Mouse (Mus musculus) midbrain, embryonic 15.5 days (tissue): Measurements from ENCODE around the gene Gng7. TPM values are rescaled to one million over a fixed set of nuclear protein-coding genes. Genes with fewer than 3 reads are reported as not detected.
"Not testable (repeated sequence)": the region's sequence is repeated elsewhere in the genome, so short reads cannot be mapped to it uniquely, and the experiment has no call there.

Source experiments
- ATAC-seq: fragments of 200-750 bp; cut with Nextera tagmentation; replicated peaks from 2 replicates; pipeline ENCODE4 v1.8.0; 2017; ENCODE audit warnings: moderate TSS enrichment
- H3K27ac ChIP-seq: fragments of 300-500 bp; sonication (generic); 2 replicates; pipeline ENCODE4 v1.5.1; 2015; ENCODE audit warnings: mild to moderate bottlenecking, inconsistent platforms
- H3K27me3 ChIP-seq: fragments of 300-500 bp; sonication (generic); replicated peaks from 2 replicates; pipeline ENCODE4 v1.6.1; 2015; ENCODE audit warnings: inconsistent platforms
- H3K36me3 ChIP-seq: fragments of 300-500 bp; sonication (generic); replicated peaks from 2 replicates; pipeline ENCODE4 v1.6.1; 2015; ENCODE audit warnings: inconsistent platforms
- H3K4me1 ChIP-seq: fragments of 300-500 bp; sonication (generic); 2 replicates; pipeline ENCODE4 v1.6.1; 2015; ENCODE audit warnings: inconsistent platforms
- H3K4me2 ChIP-seq: fragments of 300-500 bp; sonication (generic); 2 replicates; pipeline ENCODE4 v1.6.1; 2015; ENCODE audit warnings: inconsistent platforms, mild to moderate bottlenecking, moderate library complexity
- H3K4me3 ChIP-seq: fragments of 300-500 bp; sonication (generic); 2 replicates; pipeline ENCODE4 v1.5.1; 2015; ENCODE audit warnings: mild to moderate bottlenecking, inconsistent platforms
- H3K9ac ChIP-seq: fragments of 300-500 bp; sonication (generic); 2 replicates; pipeline ENCODE4 v1.6.1; 2015; ENCODE audit warnings: mild to moderate bottlenecking, inconsistent platforms
- H3K9me3 ChIP-seq: fragments of 300-500 bp; sonication (generic); 2 replicates; pipeline ENCODE4 v1.6.1; 2016; ENCODE audit warnings: inconsistent platforms
- WGBS: fragments of 180-500 bp; shearing (Covaris S2); methylation state at CpG from one replicate; pipeline ENCODE4 v1.1.7; 2015; ENCODE audit warnings: mixed read lengths; 5-methylcytosine and 5-hydroxymethylcytosine counted together
- polyA plus RNA-seq: library from polyadenylated mRNA; unstranded; fragments of >200 nt; fragmentation: Nextera tagmentation; extraction: Ambion mirVana; gene quantifications from 2 replicates; pipeline ENCODE4 v1.2.1, GENCODE M21; 2015

Gene Gng7
- polyA plus RNA-seq, 1 experiment from 2014 or later: 19.0 TPM

DNA sequence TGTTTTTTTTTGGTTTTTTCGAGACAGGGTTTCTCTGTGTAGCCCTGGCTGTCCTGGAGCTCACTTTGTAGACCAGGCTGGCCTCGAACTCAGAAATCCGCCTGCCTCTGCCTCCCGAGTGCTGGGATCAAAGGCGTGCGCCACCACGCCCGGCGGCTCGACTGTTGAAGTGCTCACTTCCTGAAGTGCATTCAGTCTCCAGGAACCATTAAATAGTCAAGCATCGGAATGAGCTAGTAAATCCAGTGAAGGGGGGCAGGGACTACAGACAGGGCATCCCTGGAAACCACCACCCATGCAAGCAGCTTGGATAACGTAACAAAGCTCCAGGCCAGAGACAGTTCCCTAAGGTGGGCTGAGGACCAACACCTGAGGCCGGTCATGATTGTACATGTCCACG, 30.5 kb upstream of the Gng7 start:
- ATAC-seq, H3K4me3 ChIP-seq, H3K27me3 ChIP-seq, H3K4me1 ChIP-seq, H3K4me2 ChIP-seq, H3K9me3 ChIP-seq, H3K27ac ChIP-seq, H3K9ac ChIP-seq: not testable (repeated sequence)
- 93% methylated on average over 14 of the region's 14 CpGs for WGBS
- H3K36me3 ChIP-seq: peaks cover 62% of the 10 kb centered on the region

DNA sequence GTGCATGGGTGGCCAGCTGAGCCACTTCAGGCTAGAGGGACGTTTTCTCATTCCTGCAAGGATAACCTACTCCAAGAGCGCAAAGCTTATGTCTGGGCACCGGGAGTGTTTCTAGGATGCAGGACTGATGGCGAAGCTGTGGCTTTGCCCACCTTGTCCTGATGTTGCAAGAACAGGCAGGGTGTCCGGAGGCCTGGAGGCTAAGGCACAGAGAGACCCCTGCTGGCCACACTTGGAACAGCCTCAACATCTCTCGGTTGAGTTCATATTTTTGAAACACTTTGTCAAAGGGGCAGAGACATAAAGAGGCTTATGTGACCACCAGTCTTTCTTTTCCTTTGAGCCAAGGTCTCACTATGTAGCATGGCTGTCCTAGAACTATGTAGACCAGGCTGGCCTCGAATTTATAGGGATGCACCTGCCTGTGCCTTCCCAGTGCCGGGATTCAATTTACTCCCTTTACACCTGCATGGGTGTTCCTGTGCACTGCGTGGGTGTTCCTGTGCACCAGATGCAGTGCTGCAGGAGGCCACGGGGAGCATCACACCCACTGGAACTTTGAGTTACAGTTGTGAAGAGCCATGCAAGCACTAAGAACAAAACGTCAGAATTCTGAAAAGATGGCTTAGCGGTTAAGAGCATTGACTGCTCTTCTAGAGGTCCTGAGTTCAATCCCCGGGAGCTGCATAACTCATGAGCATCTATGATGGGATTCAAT, 26.9 kb upstream of the Gng7 start:
- peaks cover 8% of the 10 kb centered on the region for H3K4me1 ChIP-seq
- ATAC-seq: no peak
- no peak overlapping the region for H3K4me2 ChIP-seq
- 33% methylated on average over 13 of the region's 13 CpGs for WGBS
- no peaks in the 10 kb centered on the region for H3K9me3 ChIP-seq
- H3K27me3 ChIP-seq: no peaks in the 10 kb centered on the region
- no peak overlapping the region for H3K4me3 ChIP-seq
- peaks cover 29% of the 10 kb centered on the region for H3K36me3 ChIP-seq
- no peak overlapping the region for H3K9ac ChIP-seq
- no peak overlapping the region for H3K27ac ChIP-seq

DNA sequence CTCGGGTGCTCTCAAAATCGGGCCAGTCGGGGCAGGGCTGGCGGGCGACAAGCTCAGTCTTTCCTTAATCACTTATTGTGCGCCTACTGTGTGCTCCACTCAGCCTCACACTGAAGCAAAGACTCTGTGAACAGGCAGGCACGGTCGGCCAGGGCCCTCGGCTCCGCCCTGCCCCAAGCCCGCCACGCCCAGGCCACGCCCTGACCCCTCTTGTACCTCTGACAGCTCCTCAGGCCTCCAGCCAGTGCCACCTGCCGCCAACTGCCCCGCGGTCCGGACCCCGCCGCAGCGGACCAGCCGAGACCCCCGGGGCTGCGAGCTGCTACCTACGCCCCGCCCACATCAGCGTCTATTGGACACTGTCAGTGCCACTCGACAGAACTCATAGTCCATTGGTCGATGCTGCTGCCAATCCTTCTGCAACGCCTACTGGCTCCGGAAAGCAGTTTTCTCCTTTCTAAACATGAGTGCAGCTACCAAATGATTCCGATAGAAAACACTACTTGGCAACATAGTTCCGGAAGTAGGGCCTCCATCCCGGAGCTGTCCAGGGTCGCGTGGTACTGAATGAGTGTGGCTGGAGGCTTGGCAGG, 22.3 kb upstream of the Gng7 start, which contains the start of gene Slc39a3:
Slc39a3 (minus strand) TSS at position 439 of the 593 bp plus-strand sequence.
- H3K4me2 ChIP-seq: peak within 1 kb of the TSS; percentile 73
- under 1% methylated on average over 35 of the region's 35 CpGs for WGBS
- H3K36me3 ChIP-seq: peaks cover 2% of the 10 kb centered on the region; the same call in 1 of the 2 replicates

DNA sequence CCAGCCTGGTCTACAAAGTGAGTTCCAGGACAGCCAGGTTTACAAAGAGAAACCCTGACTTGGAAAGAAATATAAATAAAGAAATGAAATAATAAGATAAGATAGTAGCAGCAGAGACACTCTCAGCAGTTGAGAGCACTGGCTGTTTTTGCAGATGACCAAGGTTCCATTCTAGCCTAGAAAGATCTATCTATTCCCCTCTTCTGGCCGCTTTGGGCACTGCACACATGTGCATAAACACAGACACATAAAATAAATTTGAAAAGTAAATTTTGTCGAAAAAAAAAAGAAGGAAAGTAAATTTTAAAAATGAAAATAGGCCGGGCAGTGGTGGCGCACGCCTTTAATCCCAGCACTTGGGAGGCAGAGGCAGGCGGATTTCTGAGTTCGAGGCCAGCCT, 21.5 kb upstream of the Gng7 start:
- H3K36me3 ChIP-seq: peaks cover 7% of the 10 kb centered on the region; the same call in 1 of the 2 replicates
- peaks cover 27% of the 10 kb centered on the region for H3K4me1 ChIP-seq
- H3K4me2 ChIP-seq: peak overlapping the region; percentile 73; the same call in 1 of the 2 replicates
- no peak overlapping the region for H3K27ac ChIP-seq
- H3K9me3 ChIP-seq: no peaks in the 10 kb centered on the region
- no peak overlapping the region for H3K4me3 ChIP-seq
- H3K27me3 ChIP-seq: no peaks in the 10 kb centered on the region
- 79% methylated on average over 7 of the region's 7 CpGs for WGBS
- no peak overlapping the region for H3K9ac ChIP-seq
- no peak for ATAC-seq

More for the DNA sequence above, 22.3 kb upstream of the Gng7 start, which contains the start of gene Slc39a3:
- Histone ChIP-seq H3K4me1 (peaks cover 29% of the 10 kb centered on the region), H3K27ac (peak within 1 kb of the TSS; percentile 78), H3K9ac (peak within 1 kb of the TSS; percentile 92), H3K4me3 (peak within 1 kb of the TSS; percentile 95), H3K9me3 (no peaks in the 10 kb centered on the region), H3K27me3 (no peaks in the 10 kb centered on the region)
- ATAC-seq: peak; percentile 99

DNA sequence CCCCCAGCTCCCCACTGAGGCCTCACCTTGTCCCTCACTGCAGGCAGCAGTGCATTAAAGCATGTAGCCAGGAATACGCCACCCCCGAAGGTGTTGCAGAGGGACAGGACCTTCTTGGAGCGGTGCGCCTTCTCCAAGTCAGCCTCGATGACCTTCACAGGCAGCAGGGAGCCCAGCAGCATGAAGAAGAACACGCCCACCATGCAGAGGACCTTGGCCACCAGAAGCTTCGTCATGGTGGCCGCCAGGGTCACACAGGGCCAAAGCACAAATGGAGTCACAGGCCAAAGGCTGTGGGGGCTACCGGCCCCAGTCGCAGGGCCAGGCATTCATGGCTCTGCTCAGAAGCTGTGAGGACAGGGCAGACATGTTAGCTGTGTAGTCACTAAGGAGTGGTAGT, 18.8 kb upstream of the Gng7 start:
- H3K27me3 ChIP-seq: no peaks in the 10 kb centered on the region
- no peak overlapping the region for H3K9ac ChIP-seq
- no peak overlapping the region for H3K27ac ChIP-seq
- H3K4me2 ChIP-seq: no peak overlapping the region
- no peak for ATAC-seq
- no peak overlapping the region for H3K4me3 ChIP-seq
- no peaks in the 10 kb centered on the region for H3K9me3 ChIP-seq
- WGBS: 87% methylated on average over 10 of the region's 10 CpGs
- peaks cover 20% of the 10 kb centered on the region; the same call in 1 of the 2 replicates for H3K36me3 ChIP-seq
- H3K4me1 ChIP-seq: peaks cover 28% of the 10 kb centered on the region

DNA sequence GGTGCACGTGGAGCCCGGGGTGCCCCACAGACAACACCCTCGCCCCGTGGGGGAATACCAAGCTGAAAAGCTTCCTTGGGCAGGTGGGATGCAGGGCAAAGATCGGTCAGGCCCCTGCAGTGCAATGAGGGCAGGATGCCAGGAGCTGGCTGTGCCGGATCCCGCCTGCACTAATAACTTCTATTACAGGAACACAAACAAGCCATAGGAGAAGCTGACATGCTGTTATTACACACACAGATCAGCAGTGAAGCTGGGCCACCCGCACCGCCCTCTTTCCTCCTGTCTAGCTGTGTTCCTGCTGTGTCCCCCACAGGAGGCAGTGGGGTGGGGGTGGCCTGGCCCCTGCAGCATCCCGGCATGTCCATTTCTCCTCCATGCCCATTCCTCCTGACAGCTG, 14.3 kb upstream of the Gng7 start:
- 0 out of 2 replicates have a peak, but pooled peaks cover 3% of the 10 kb centered on the region for H3K27me3 ChIP-seq
- no peak overlapping the region for H3K27ac ChIP-seq
- H3K4me2 ChIP-seq: no peak overlapping the region
- H3K4me3 ChIP-seq: no peak overlapping the region
- no peak overlapping the region for H3K9ac ChIP-seq
- no peak for ATAC-seq
- peaks cover 11% of the 10 kb centered on the region for H3K4me1 ChIP-seq
- H3K9me3 ChIP-seq: no peaks in the 10 kb centered on the region
- WGBS: 64% methylated on average over 10 of the region's 10 CpGs
- H3K36me3 ChIP-seq: peaks cover 20% of the 10 kb centered on the region; the same call in 1 of the 2 replicates

DNA sequence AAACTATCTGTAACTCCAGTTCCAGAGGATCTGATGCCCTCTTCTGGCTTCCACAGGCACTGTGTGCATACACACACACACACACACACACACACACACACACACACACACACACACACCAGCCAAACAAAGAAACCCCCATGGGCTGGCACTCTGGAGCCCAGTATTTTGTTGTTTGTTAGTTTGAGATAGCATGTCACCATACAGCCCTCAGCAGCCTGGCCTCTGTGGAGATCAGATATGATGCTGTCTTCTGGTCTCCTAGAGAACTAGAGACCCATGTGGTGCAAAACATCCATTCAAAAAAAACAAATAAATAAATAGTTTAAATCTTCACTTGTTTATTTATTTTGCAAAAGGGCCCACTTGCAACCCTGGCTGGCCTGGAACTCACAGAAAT, 13.5 kb upstream of the Gng7 start:
- H3K4me1 ChIP-seq: peaks cover 14% of the 10 kb centered on the region
- H3K27me3 ChIP-seq: 0 out of 2 replicates have a peak, but pooled peaks cover 3% of the 10 kb centered on the region
- no peak overlapping the region for H3K4me2 ChIP-seq
- H3K4me3 ChIP-seq: no peak overlapping the region
- H3K9ac ChIP-seq: no peak overlapping the region
- no peak overlapping the region for H3K27ac ChIP-seq
- ATAC-seq: no peak
- H3K9me3 ChIP-seq: no peaks in the 10 kb centered on the region
- H3K36me3 ChIP-seq: peaks cover 20% of the 10 kb centered on the region; the same call in 1 of the 2 replicates

DNA sequence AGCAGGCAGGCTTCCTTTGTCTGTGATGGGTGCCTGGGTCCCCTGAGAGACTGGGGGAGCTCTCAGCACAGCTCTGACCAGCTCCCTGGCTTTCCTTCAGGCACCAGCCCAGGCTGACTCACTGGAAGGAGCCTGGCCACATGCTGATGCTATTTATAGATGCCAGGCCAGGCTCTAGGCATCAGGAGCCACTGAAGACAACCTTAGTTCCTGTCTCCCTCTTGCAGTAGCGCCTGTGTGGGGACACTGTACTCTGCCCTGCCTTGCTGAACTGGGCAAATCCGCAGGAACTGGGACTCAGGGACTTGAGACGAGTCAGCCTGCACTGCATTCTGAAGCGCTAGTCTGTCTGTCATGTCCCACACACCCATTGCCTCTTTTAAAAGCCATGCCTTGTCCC, 12.6 kb upstream of the Gng7 start:
- Histone ChIP-seq H3K9me3 (no peaks in the 10 kb centered on the region), H3K36me3 (peaks cover 18% of the 10 kb centered on the region; the same call in 1 of the 2 replicates), H3K27ac (no peak overlapping the region), H3K4me3 (no peak overlapping the region), H3K4me1 (peaks cover 16% of the 10 kb centered on the region), H3K27me3 (0 out of 2 replicates have a peak, but pooled peaks cover 3% of the 10 kb centered on the region), H3K9ac (no peak overlapping the region), H3K4me2 (no peak overlapping the region)
- 73% methylated on average over 4 of the region's 4 CpGs for WGBS
- ATAC-seq: no peak

DNA sequence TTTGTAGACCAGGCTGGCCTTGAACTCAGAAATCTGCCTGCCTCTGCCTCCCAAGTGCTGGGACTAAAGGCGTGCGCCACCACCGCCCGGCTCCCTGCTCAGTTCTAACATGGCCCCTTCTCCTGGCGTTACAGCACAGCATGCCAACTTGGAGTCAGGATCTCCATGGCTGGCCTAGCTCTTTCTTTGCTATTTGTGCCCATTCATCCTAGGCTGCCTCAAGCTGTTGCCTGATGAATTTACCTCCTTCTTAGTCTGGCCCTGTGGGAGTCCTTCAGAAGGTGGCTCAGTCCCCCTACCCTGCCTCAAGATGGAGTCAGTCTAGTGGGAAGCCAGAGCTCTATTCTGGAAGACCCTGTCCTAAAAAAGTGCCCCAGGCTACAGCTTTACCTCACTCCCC, 12.1 kb upstream of the Gng7 start:
- 94% methylated on average over 5 of the region's 5 CpGs for WGBS
- H3K36me3 ChIP-seq: peaks cover 18% of the 10 kb centered on the region; the same call in 1 of the 2 replicates
- H3K27me3 ChIP-seq: 0 out of 2 replicates have a peak, but pooled peaks cover 3% of the 10 kb centered on the region
- no peaks in the 10 kb centered on the region for H3K9me3 ChIP-seq
- H3K4me2 ChIP-seq: no peak overlapping the region
- no peak overlapping the region for H3K4me3 ChIP-seq
- H3K4me1 ChIP-seq: peaks cover 19% of the 10 kb centered on the region
- no peak overlapping the region for H3K27ac ChIP-seq
- H3K9ac ChIP-seq: no peak overlapping the region
- ATAC-seq: no peak

DNA sequence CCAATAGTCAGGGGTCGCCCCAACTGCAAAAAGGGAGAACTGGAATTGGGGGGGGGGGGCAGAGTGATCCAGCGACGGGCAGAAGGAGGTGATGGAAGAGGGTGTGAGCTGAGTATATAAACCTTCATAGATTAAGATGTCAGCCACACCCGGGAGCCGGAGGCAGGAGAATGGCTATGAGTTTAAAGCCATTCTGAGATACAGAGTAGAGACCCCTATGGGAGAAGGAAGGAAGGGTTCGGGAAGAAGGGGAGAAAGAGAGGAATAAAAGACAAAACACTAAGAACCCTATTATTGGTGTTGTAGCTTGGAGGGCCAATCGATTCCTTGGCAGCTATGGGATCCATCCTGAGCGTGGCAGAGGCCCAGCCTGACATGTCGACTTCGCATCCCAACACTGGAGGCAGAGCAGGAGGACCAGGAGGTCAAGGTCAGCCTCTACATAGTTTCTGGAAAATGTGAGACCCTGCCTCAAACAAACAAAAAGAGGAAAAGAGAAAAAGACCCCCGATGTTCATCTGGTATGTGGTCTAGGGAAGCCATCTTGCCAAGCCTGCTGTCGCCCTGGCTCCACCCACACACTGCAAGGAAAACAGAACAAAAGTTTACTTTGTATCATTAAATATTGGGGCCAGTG, 11.0 kb upstream of the Gng7 start, which contains the start of gene Diras1:
Diras1 (minus strand) TSS at position 24 of the 637 bp plus-strand sequence.
- no peaks in the 10 kb centered on the region for H3K9me3 ChIP-seq
- H3K36me3 ChIP-seq: 0 out of 2 replicates have a peak, but pooled peaks cover 12% of the 10 kb centered on the region
- H3K27me3 ChIP-seq: 0 out of 2 replicates have a peak, but pooled peaks cover 3% of the 10 kb centered on the region
- peak within 1 kb of the TSS; percentile 86 for H3K4me2 ChIP-seq
- ATAC-seq: peak; percentile 35
- peaks cover 22% of the 10 kb centered on the region for H3K4me1 ChIP-seq
- WGBS: 53% methylated on average over 10 of the region's 12 CpGs
- peak within 1 kb of the TSS; percentile 13; the same call in 1 of the 2 replicates for H3K27ac ChIP-seq
- peak within 1 kb of the TSS; percentile 50 for H3K4me3 ChIP-seq
- peak within 1 kb of the TSS; percentile 71 for H3K9ac ChIP-seq

DNA sequence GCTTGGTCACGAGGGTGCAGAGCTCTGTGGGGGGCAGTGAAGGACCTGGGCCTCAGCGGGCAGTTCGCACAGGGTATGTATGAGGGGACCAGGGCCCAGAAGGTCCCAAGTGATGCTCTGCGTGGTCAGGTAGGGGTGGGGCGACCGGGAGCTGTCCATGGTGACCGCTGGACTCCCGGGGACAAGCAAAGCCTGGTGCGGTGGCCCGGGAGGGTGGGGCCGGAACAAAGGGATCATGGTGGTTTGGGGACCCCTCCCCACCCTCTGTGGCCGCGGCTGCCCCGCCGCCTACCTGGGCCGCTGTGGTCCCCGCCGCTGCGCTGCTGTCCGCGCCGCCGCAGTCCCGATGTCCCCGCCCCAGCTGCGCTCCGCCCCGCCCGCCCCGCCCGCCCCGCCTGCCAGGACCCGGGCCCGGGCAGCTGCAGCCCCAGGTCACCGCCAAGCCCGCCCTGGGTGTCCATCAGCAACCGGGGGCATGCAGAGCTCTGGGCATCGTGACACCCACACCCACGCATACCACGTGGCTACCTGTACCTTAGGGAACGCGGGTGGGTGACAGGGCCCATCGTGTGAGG, 10.4 kb upstream of the Gng7 start:
- Histone ChIP-seq H3K27me3 (0 out of 2 replicates have a peak, but pooled peaks cover 3% of the 10 kb centered on the region), H3K9me3 (no peaks in the 10 kb centered on the region), H3K9ac (peak overlapping the region; percentile 71), H3K27ac (peak overlapping the region; percentile 13; the same call in 1 of the 2 replicates), H3K36me3 (peaks cover 7% of the 10 kb centered on the region; the same call in 1 of the 2 replicates), H3K4me1 (peaks cover 25% of the 10 kb centered on the region), H3K4me2 (peak overlapping the region; percentile 86), H3K4me3 (peak overlapping the region; percentile 50)
- WGBS: under 1% methylated on average over 21 of the region's 43 CpGs
- peak; percentile 67 for ATAC-seq
